Mouse (Mus musculus) CH12.LX (cell line): ENCODE measurements around the gene Il17rb.

ENCODE experiments used
- CTCF ChIP-seq, 2 experiments: IDR thresholded peaks in 1 of 2; conservative IDR thresholded peaks in 1 of 2; 2 replicates each; pipeline ENCODE4 v1.5.1; 2011 to 2012; ENCODE audit warnings: low read depth in 2 of 2, low read length in 2 of 2, improper control_type of control experiment in 1 of 2, inconsistent platforms in 1 of 2, mild to moderate bottlenecking in 1 of 2, moderate library complexity in 1 of 2
- EP300 ChIP-seq: IDR thresholded peaks from 2 replicates; pipeline ENCODE4 v1.6.1; 2011; ENCODE audit warnings: low read length, improper control_type of control experiment
- MAX ChIP-seq: IDR thresholded peaks from 2 replicates; pipeline ENCODE4 v1.6.1; 2011; ENCODE audit warnings: low read length, improper control_type of control experiment
- POLR2A ChIP-seq: IDR thresholded peaks from 2 replicates; pipeline ENCODE4 v1.6.1; 2011; ENCODE audit warnings: low read depth, mild to moderate bottlenecking, improper control_type of control experiment, low read length
- TCF12 ChIP-seq: IDR thresholded peaks from 2 replicates; pipeline ENCODE4 v1.6.1; 2014; ENCODE audit warnings: low read depth, mild to moderate bottlenecking, inconsistent platforms, low read length, improper control_type of control experiment
- USF1 ChIP-seq: IDR thresholded peaks from 2 replicates; pipeline ENCODE4 v1.6.1; 2014; ENCODE audit warnings: low read depth, mild to moderate bottlenecking, inconsistent platforms, low read length, improper control_type of control experiment
- USF2 ChIP-seq: conservative IDR thresholded peaks from 2 replicates; pipeline ENCODE4 v1.6.1; 2011; ENCODE audit warnings: low read depth, low read length, improper control_type of control experiment

DNA sequence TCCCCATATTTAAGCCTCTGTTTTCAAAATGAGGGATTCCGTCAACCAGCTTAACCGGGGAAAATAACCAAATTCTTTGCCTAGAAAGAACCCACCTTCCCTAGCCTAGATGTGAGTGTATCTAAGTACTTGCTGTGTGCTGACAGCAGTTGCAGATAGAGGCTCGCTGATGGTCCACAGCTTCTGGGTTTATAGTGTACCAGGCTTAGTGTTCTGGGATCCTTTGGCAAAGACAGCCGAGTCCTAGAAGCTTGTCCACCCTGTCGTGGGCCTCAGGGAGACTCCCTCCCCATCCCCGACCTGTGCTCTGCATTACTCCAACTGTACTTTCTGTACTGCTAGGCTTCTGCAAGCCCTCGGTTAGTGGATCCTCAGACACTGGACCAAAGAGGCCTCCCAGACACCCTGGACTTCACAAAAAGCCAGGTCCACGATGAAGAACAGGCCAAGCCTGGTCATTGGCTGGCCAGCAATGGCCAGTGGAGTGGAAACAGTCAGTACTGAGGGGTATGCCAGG, 37.1 kb upstream of the Il17rb start:
- TF ChIP-seq EP300 (no peak), USF1 (no peak), CTCF (conservative IDR thresholded peaks at IDR 0.05 in 1 of 2, IDR thresholded peaks at IDR 0.05 in 1 of 2; ENCODE audit: low read depth in 2 of 2, low read length in 2 of 2) (no peak), USF2 (no peak), TCF12 (no peak), POLR2A (no peak), MAX (no peak)
